Comparison of ENCODE assay signal across 8 mouse cellular contexts in genomic region chr3:27984620-27985019, GRCm38 (mm10). TPM values are rescaled to one million over a fixed set of nuclear protein-coding genes. Genes with fewer than 3 reads are reported as not detected.
DNase-seq lines count a peak whose midpoint lies in the region; ATAC-seq and TF ChIP-seq lines count a peak whose summit lies in the region.

No protein-coding gene starts in this region.

- H3K27me3 ChIP-seq in kidney, adult 2 months (replicated peaks; ENCODE audit: control insufficient read depth, insufficient read depth, low read length): no peaks in the 10 kb centered on the region
- H3K27me3 ChIP-seq in embryonic facial prominence, embryonic 15.5 days: no peaks in the 10 kb centered on the region
- H3K27me3 ChIP-seq in hindbrain, embryonic 13.5 days: no peaks in the 10 kb centered on the region
- no peaks in the 10 kb centered on the region for H3K27me3 ChIP-seq in midbrain, embryonic 12.5 days

- H3K4me2 ChIP-seq in embryonic facial prominence, embryonic 15.5 days (replicated peaks): peak overlapping the region; percentile 58
- peak overlapping the region; percentile 40 for H3K4me2 ChIP-seq in hindbrain, embryonic 13.5 days
- peak overlapping the region; percentile 42 for H3K4me2 ChIP-seq in midbrain, embryonic 12.5 days (replicated peaks)

- peak overlapping the region; percentile 37 for H3K4me3 ChIP-seq in kidney, adult 2 months (ENCODE audit: insufficient read depth, low read depth, low read length)
- peak overlapping the region; percentile 41 for H3K4me3 ChIP-seq in embryonic facial prominence, embryonic 15.5 days (replicated peaks)
- peak overlapping the region; percentile 20 for H3K4me3 ChIP-seq in hindbrain, embryonic 13.5 days
- H3K4me3 ChIP-seq in midbrain, embryonic 12.5 days: 0 out of 2 replicates have a peak overlapping the region, but pooled peaks have one; percentile 4

- peaks cover 10% of the 10 kb centered on the region; the same call in 1 of the 2 replicates for H3K4me1 ChIP-seq in kidney, adult 2 months (ENCODE audit: control insufficient read depth, insufficient read depth, low read length)
- H3K4me1 ChIP-seq in embryonic facial prominence, embryonic 15.5 days: peaks cover 29% of the 10 kb centered on the region
- H3K4me1 ChIP-seq in hindbrain, embryonic 13.5 days (replicated peaks): peaks cover 9% of the 10 kb centered on the region; the same call in 1 of the 2 replicates
- peaks cover 5% of the 10 kb centered on the region; the same call in 1 of the 2 replicates for H3K4me1 ChIP-seq in midbrain, embryonic 12.5 days

- TF ChIP-seq CTCF in kidney, adult 2 months (conservative IDR thresholded peaks at IDR 0.05; ENCODE audit: insufficient read depth, insufficient read length, low read depth, low read length): no peak

- no peak overlapping the region for H3K9ac ChIP-seq in embryonic facial prominence, embryonic 15.5 days
- peak overlapping the region; percentile 35; the same call in 1 of the 2 replicates for H3K9ac ChIP-seq in hindbrain, embryonic 13.5 days
- no peak overlapping the region for H3K9ac ChIP-seq in midbrain, embryonic 12.5 days (replicated peaks)

- no peak for ATAC-seq in embryonic facial prominence, embryonic 15.5 days (ENCODE audit: insufficient number of reproducible peaks, low FRiP score, low TSS enrichment, low read depth)
- no peak for ATAC-seq in hindbrain, embryonic 13.5 days (ENCODE audit: low FRiP score)
- ATAC-seq in midbrain, embryonic 12.5 days (ENCODE audit: low FRiP score, low read depth): no peak

- H3K9me3 ChIP-seq in embryonic facial prominence, embryonic 15.5 days (replicated peaks): no peaks in the 10 kb centered on the region
- H3K9me3 ChIP-seq in hindbrain, embryonic 13.5 days: no peaks in the 10 kb centered on the region
- H3K9me3 ChIP-seq in midbrain, embryonic 12.5 days: no peaks in the 10 kb centered on the region

- TF ChIP-seq POLR2A in kidney, adult 2 months (IDR thresholded peaks at IDR 0.05; ENCODE audit: low read depth, low read length): no peak

- peak overlapping the region; percentile 73; the same call in 1 of the 2 replicates for H3K27ac ChIP-seq in kidney, adult 2 months (ENCODE audit: insufficient read depth, low read depth, low read length)
- peak overlapping the region; percentile 80 for H3K27ac ChIP-seq in embryonic facial prominence, embryonic 15.5 days (replicated peaks)
- H3K27ac ChIP-seq in hindbrain, embryonic 13.5 days: peak overlapping the region; percentile 62; the same call in 1 of the 2 replicates
- peak overlapping the region; percentile 62 for H3K27ac ChIP-seq in midbrain, embryonic 12.5 days (replicated peaks)

- H3K36me3 ChIP-seq in kidney, adult 2 months (ENCODE audit: control insufficient read depth, insufficient read depth, low read length): no peaks in the 10 kb centered on the region
- no peaks in the 10 kb centered on the region for H3K36me3 ChIP-seq in embryonic facial prominence, embryonic 15.5 days
- H3K36me3 ChIP-seq in hindbrain, embryonic 13.5 days: no peaks in the 10 kb centered on the region
- no peaks in the 10 kb centered on the region for H3K36me3 ChIP-seq in midbrain, embryonic 12.5 days

- WGBS in kidney, adult 2 months: 41% methylated on average over 4 of the region's 4 CpGs
- WGBS in embryonic facial prominence, embryonic 15.5 days: 32% methylated on average over 4 of the region's 4 CpGs
- WGBS in hindbrain, embryonic 13.5 days: 73% methylated on average over 4 of the region's 4 CpGs
- 66% methylated on average over 4 of the region's 4 CpGs for WGBS in midbrain, embryonic 12.5 days

- DNase-seq in kidney, adult 2 months: no peak
- DNase-seq in kidney, postnatal 4 days: no peak
- no peak for DNase-seq in B cell, adult 2 months
- DNase-seq in cerebellum, adult 9-11 months: no peak
- DNase-seq in adrenal gland, adult 18-20 months (ENCODE audit: low spot score in 2 of 2): no peak

RNA-seq across cellular contexts. Expression of gene Pld1, which starts 46.1 kb away (rescaled TPM):
- 4.2 and 5.8 TPM in 2 replicates for polyA plus RNA-seq in kidney, adult 2 months (2012; rRNA removed)
- polyA plus RNA-seq in embryonic facial prominence, embryonic 15.5 days (2015; fragmentation: Nextera tagmentation; extraction: Ambion mirVana): 6.4 and 7.1 TPM in 2 replicates
- 4.4 and 5.2 TPM in 2 replicates for polyA plus RNA-seq in hindbrain, embryonic 13.5 days (2015; fragmentation: Nextera tagmentation; extraction: Ambion mirVana)
- polyA plus RNA-seq in midbrain, embryonic 12.5 days (2016; fragmentation: Nextera tagmentation; extraction: Ambion mirVana): 4.9 and 5.9 TPM in 2 replicates
- 1 to 10 TPM; 5.5 to 6.9 TPM for total RNA-seq in adrenal gland, adult 18-20 months (2021)
